Mouse (Mus musculus): ENCODE results near the gene Bach2. TPM values are rescaled to one million over a fixed set of nuclear protein-coding genes. Genes with fewer than 3 reads are reported as not detected.

The Bach2 gene
- total and polyA plus RNA-seq, 2 experiments from 2014 or later: 11.7 to 15.9 TPM

DNA sequence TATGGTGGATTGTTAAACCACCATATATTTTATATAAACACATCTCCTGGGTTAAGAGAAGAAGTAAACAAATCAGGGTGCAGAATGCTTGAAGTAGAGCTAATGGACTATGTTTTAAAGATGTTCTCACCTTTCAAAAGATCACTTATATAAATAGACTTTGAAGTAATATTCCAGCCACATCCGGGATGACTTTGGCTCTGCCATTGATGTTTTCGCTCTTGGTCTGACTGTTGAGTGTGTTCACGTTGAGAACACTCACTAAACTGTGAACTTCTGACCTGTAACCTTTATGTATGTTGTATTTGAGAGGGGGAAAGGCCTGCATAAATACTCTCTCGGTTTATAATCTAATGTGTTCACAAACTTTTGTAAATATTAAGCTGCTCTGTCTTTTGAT, 20.2 kb upstream of the Bach2 start:
- ATAC-seq (ENCODE audit: low FRiP score): no peak
- H3K9ac ChIP-seq (replicated peaks; ENCODE audit: low read length, poor library complexity, severe bottlenecking): no peak overlapping the region
- WGBS: 88% methylated on average over 4 of the region's 4 CpGs

DNA sequence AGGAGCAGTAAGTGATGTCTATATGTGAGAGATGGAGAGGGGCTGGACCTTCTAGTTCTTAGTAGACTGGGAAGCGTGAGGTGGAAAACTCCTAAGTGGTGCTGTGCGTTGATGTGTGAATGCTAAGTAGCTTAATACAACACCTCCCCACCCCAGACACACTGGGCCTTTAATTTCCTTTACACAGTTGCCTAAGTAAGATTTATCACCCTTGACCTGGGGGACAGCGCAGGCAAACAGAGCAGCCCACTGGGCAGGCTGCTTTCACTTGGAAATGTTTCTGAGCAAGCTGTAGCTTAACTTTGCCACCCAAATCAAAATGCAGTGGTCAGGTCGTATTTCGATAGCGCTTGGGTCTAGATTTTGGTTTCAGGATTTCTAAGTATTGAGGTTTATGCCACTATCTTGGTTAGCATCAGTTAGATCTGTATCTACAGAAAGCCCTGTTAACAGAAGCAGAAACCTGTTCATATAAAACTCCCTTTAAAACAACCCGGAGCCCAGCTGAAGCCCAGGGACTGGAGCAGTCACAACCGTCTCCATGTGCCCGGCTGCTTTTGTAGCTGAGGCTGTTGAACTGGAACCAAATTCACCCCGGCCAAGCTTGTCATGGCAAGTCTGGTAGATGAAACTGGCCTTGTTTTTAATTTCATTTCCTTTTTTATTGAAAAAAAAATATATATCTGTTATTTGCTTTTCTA, 19.0 kb upstream of the Bach2 start:
- Histone ChIP-seq H3K9me3 (ENCODE audit: low read length) (no peaks in the 10 kb centered on the region), H3K36me3 (ENCODE audit: insufficient read depth, low read length) (no peaks in the 10 kb centered on the region), H3K4me2 (ENCODE audit: low read depth, low read length, poor library complexity, severe bottlenecking) (no peak overlapping the region), H3K9ac (replicated peaks; ENCODE audit: low read length, poor library complexity, severe bottlenecking) (no peak overlapping the region), H3K4me3 (ENCODE audit: low read depth, low read length) (no peak overlapping the region), H3K27me3 (ENCODE audit: insufficient read depth, low read length) (no peaks in the 10 kb centered on the region), H3K27ac (ENCODE audit: low read depth, low read length) (no peak overlapping the region), H3K4me1 (ENCODE audit: insufficient read depth, low read length) (no peaks in the 10 kb centered on the region)
- TF ChIP-seq CTCF (IDR thresholded peaks at IDR 0.05): no peak
- 45% methylated on average over 10 of the region's 10 CpGs for WGBS
- ATAC-seq (ENCODE audit: low FRiP score) (no peak), DNase-seq (ENCODE audit: low spot score) (no peak)

More for the DNA sequence above, 20.2 kb upstream of the Bach2 start:
- no peak for TF ChIP-seq CTCF (IDR thresholded peaks at IDR 0.05)
- H3K4me2 ChIP-seq (ENCODE audit: low read depth, low read length, poor library complexity, severe bottlenecking): no peak overlapping the region
- no peak overlapping the region for H3K27ac ChIP-seq (ENCODE audit: low read depth, low read length)
- DNase-seq (ENCODE audit: low spot score): no peak
- no peaks in the 10 kb centered on the region for H3K27me3 ChIP-seq (ENCODE audit: insufficient read depth, low read length)
- no peak overlapping the region for H3K4me3 ChIP-seq (ENCODE audit: low read depth, low read length)
- H3K4me1 ChIP-seq (ENCODE audit: insufficient read depth, low read length): no peaks in the 10 kb centered on the region
- no peaks in the 10 kb centered on the region for H3K36me3 ChIP-seq (ENCODE audit: insufficient read depth, low read length)
- H3K9me3 ChIP-seq (ENCODE audit: low read length): no peaks in the 10 kb centered on the region

- no peak for ATAC-seq (ENCODE audit: low FRiP score)
- H3K9ac ChIP-seq (replicated peaks; ENCODE audit: low read length, poor library complexity, severe bottlenecking): no peak overlapping the region
- no peak overlapping the region for H3K27ac ChIP-seq (ENCODE audit: low read depth, low read length)
- 78% methylated on average over 4 of the region's 4 CpGs for WGBS
- no peak for DNase-seq (ENCODE audit: low spot score)
- TF ChIP-seq CTCF (IDR thresholded peaks at IDR 0.05): no peak
- H3K4me3 ChIP-seq (ENCODE audit: low read depth, low read length): no peak overlapping the region
- no peaks in the 10 kb centered on the region for H3K9me3 ChIP-seq (ENCODE audit: low read length)
- H3K27me3 ChIP-seq (ENCODE audit: insufficient read depth, low read length): no peaks in the 10 kb centered on the region
- H3K36me3 ChIP-seq (ENCODE audit: insufficient read depth, low read length): no peaks in the 10 kb centered on the region
- H3K4me2 ChIP-seq (ENCODE audit: low read depth, low read length, poor library complexity, severe bottlenecking): no peak overlapping the region
- H3K4me1 ChIP-seq (ENCODE audit: insufficient read depth, low read length): no peaks in the 10 kb centered on the region
Measured at GRCm38 (mm10) chr4:32220129-32220491, 18.5 kb upstream of the Bach2 start.

- Histone ChIP-seq H3K27ac (ENCODE audit: low read depth, low read length) (no peak overlapping the region), H3K4me2 (ENCODE audit: low read depth, low read length, poor library complexity, severe bottlenecking) (no peak overlapping the region), H3K4me3 (ENCODE audit: low read depth, low read length) (no peak overlapping the region), H3K9me3 (ENCODE audit: low read length) (no peaks in the 10 kb centered on the region), H3K27me3 (ENCODE audit: insufficient read depth, low read length) (no peaks in the 10 kb centered on the region), H3K4me1 (ENCODE audit: insufficient read depth, low read length) (no peaks in the 10 kb centered on the region), H3K36me3 (ENCODE audit: insufficient read depth, low read length) (no peaks in the 10 kb centered on the region), H3K9ac (replicated peaks; ENCODE audit: low read length, poor library complexity, severe bottlenecking) (no peak overlapping the region)
- no peak for TF ChIP-seq CTCF (IDR thresholded peaks at IDR 0.05)
- no peak for ATAC-seq (ENCODE audit: low FRiP score)
- peak; percentile 34 for DNase-seq (ENCODE audit: low spot score)
- WGBS: 75% methylated on average over 6 of the region's 6 CpGs
Measured at GRCm38 (mm10) chr4:32220961-32221360, 17.6 kb upstream of the Bach2 start.

DNA sequence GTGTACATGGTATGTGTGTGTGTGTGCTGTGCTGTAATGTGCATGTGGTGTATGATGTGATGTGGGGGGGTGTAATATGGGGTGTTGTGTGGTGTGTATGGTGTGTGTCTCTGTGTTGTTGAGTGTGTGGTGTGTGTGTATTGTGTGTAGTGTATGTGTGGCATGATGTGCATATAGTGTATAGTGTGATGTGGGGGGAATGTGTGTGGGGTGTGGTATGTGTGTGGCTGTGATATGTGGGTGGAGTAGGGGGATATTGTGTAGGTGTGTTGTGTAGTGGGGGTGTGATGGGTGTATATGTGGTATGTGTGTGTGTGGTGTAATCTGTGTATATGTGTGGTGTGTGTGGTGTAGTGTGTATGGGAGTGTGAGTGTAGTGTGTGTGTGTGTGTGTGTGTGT, 15.0 kb upstream of the Bach2 start:
- Histone ChIP-seq H3K36me3 (ENCODE audit: insufficient read depth, low read length) (no peaks in the 10 kb centered on the region), H3K27me3 (ENCODE audit: insufficient read depth, low read length) (no peaks in the 10 kb centered on the region), H3K27ac (ENCODE audit: low read depth, low read length) (no peak overlapping the region), H3K4me3 (ENCODE audit: low read depth, low read length) (no peak overlapping the region), H3K9ac (replicated peaks; ENCODE audit: low read length, poor library complexity, severe bottlenecking) (no peak overlapping the region), H3K9me3 (ENCODE audit: low read length) (no peaks in the 10 kb centered on the region), H3K4me2 (ENCODE audit: low read depth, low read length, poor library complexity, severe bottlenecking) (no peak overlapping the region), H3K4me1 (ENCODE audit: insufficient read depth, low read length) (no peaks in the 10 kb centered on the region)
- no peak for DNase-seq (ENCODE audit: low spot score)
- TF ChIP-seq CTCF (IDR thresholded peaks at IDR 0.05): no peak
- peak; percentile 42; the same call in 1 of the 2 replicates for ATAC-seq (ENCODE audit: low FRiP score)

- Histone ChIP-seq H3K9ac (replicated peaks; ENCODE audit: low read length, poor library complexity, severe bottlenecking) (no peak overlapping the region), H3K9me3 (ENCODE audit: low read length) (no peaks in the 10 kb centered on the region), H3K4me1 (ENCODE audit: insufficient read depth, low read length) (no peaks in the 10 kb centered on the region), H3K36me3 (ENCODE audit: insufficient read depth, low read length) (no peaks in the 10 kb centered on the region), H3K4me3 (ENCODE audit: low read depth, low read length) (no peak overlapping the region), H3K27me3 (ENCODE audit: insufficient read depth, low read length) (no peaks in the 10 kb centered on the region), H3K27ac (ENCODE audit: low read depth, low read length) (no peak overlapping the region), H3K4me2 (ENCODE audit: low read depth, low read length, poor library complexity, severe bottlenecking) (no peak overlapping the region)
- ATAC-seq (ENCODE audit: low FRiP score) (no peak), DNase-seq (ENCODE audit: low spot score) (no peak)
- whole genome bisulfite sequencing: 95% methylated on average over 2 of the region's 2 CpGs
- TF ChIP-seq CTCF (IDR thresholded peaks at IDR 0.05): no peak
Measured at GRCm38 (mm10) chr4:32225191-32225590, 13.4 kb upstream of the Bach2 start.

All from midbrain, postnatal 0 days (tissue).